Mouse (Mus musculus) layer of hippocampus, adult 18-20 months (tissue): ENCODE results near the gene Srxn1. TPM values are rescaled to one million over a fixed set of nuclear protein-coding genes. Genes with fewer than 3 reads are reported as not detected.

Source experiments
- DNase-seq, 2 experiments: peaks; one replicate each; pipeline ENCODE4 v3.0.0; 2022; ENCODE audit warnings: low spot score in 2 of 2
- total RNA-seq, 2 experiments: library from RNA; stranded (reverse); gene quantifications; 2 replicates each; pipeline ENCODE4 v1.2.3; 2021

Gene Srxn1
- total RNA-seq, 2 experiments from 2014 or later = 74.1 to 84.4 TPM

GRCm38 (mm10) chr2:152153361-152153760, 48.0 kb downstream of the Srxn1 start:
- DNase-seq = no peak

DNA sequence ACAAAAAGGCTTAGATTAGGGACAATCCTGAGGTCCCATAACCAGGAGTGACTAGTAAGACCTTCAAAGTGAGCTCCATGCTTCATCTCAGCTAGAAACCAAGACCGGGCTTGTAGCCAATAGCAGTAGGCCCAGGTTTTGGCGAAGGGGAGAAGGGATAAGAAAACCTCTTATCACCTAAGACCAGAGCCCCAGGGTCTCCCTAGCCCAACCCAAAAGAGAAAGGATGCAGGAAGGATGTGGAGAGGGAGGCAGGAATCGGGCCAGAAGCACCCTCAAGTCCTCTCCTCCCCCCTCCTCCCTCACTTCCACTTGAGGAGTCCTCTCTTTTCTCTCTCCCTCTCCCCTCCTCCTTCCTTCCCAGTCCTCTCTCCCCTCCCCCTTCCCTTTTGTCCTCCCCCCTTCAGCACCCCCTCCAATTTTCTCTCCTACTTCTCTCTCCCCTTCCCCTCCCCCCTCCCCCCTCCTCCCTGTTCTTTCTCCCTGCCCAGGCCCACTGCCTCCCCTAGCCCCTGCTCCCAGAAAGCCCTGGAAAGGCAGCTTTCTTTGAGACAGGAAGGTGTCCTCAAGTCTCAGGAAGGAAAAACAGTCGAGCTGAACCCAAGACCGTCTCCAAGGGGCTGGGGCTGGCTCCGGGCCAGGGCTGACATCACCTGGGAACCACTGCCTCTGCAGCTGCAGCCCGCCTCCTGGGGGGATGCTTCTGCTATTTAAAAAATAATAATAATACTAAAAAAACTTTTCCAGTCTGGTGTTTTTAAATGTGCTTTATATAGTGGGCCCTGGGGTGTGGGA, 50.3 kb downstream of the Srxn1 start:
- no peak for DNase-seq

DNA sequence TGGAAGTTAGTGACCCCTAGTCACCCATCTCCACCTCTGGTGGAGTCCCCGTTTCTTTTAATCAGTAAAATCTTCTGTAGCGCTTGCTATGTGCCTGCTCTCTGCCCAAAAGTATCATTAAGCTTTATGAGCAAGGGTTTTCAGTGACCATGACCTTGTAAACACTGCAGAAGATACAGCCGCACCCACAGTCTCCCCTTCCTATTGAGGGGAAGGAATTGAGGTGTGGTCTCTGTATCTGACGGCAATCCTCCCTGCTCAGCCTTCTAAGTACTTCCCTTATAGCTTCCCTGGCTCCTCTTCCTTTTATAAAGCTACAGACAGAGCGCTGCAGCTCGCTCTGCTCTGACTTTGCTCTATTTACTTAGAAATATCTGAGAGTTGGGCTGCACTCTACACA, 51.2 kb downstream of the Srxn1 start:
- DNase-seq = no peak

DNA sequence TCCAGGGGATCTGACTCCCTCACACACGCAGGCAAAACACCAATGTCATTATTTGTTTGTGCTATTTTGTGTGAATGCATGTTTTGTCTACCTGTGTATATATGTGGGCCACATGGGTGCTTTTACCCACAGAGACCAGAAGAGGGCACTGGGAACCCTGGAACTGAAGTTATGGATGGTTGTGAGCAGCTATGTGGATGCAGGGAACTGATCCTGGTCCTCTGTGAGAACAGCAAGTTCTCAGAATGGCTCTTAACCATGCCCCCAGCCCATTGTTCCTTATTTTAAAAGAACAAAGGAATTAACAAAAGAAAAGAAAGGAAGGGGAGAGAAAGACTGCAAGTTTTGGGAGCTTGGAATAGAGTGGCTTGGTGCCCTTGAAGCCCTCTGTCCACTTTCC, 54.2 kb downstream of the Srxn1 start:
- no peak for DNase-seq

Other genes with a start within 250 kb of the Srxn1 start
- not detected for gene Angpt4, start 194.3 kb upstream of the Srxn1 start, total RNA-seq
- gene Fam110a, start 125.3 kb upstream of the Srxn1 start, total RNA-seq = 1 to 10 TPM; 7.3 to 9.7 TPM
- gene Slc52a3, start 109.0 kb upstream of the Srxn1 start, total RNA-seq = 1 to 10 TPM; 2.1 to 2.4 TPM
- 10 to 100 TPM; 23.6 to 24.2 TPM for gene Scrt2, start 24.0 kb upstream of the Srxn1 start, total RNA-seq
- 1 to 10 TPM; 2.9 to 3.1 TPM for gene Tcf15, start 38.0 kb downstream of the Srxn1 start, total RNA-seq
- gene Csnk2a1, start 121.3 kb downstream of the Srxn1 start, total RNA-seq = 10 to 100 TPM; 92.6 to 95.5 TPM
- gene Tbc1d20, start 188.3 kb downstream of the Srxn1 start, total RNA-seq = 10 to 100 TPM; 50.8 to 54.8 TPM
- 100 to 1,000 TPM; 100 to 110 TPM for gene Rbck1, start 227.1 kb downstream of the Srxn1 start, total RNA-seq
- gene Trib3, start 238.5 kb downstream of the Srxn1 start, total RNA-seq = under 1 TPM in 1 of 2 experiments, not detected in 1; 0.69 TPM